Mouse (Mus musculus) skeletal muscle tissue, postnatal 0 days (tissue): Measurements from ENCODE around the gene Pipox. TPM values are rescaled to one million over a fixed set of nuclear protein-coding genes. Genes with fewer than 3 reads are reported as not detected.

Source experiments
- polyA plus RNA-seq: library from polyadenylated mRNA; unstranded; fragments of >200 nt; fragmentation: Nextera tagmentation; extraction: Ambion mirVana; gene quantifications from 2 replicates; pipeline ENCODE4 v1.2.1, GENCODE M21; 2015

Gene Pipox
- polyA plus RNA-seq = 0.24 and 0.53 TPM in 2 replicates

DNA sequence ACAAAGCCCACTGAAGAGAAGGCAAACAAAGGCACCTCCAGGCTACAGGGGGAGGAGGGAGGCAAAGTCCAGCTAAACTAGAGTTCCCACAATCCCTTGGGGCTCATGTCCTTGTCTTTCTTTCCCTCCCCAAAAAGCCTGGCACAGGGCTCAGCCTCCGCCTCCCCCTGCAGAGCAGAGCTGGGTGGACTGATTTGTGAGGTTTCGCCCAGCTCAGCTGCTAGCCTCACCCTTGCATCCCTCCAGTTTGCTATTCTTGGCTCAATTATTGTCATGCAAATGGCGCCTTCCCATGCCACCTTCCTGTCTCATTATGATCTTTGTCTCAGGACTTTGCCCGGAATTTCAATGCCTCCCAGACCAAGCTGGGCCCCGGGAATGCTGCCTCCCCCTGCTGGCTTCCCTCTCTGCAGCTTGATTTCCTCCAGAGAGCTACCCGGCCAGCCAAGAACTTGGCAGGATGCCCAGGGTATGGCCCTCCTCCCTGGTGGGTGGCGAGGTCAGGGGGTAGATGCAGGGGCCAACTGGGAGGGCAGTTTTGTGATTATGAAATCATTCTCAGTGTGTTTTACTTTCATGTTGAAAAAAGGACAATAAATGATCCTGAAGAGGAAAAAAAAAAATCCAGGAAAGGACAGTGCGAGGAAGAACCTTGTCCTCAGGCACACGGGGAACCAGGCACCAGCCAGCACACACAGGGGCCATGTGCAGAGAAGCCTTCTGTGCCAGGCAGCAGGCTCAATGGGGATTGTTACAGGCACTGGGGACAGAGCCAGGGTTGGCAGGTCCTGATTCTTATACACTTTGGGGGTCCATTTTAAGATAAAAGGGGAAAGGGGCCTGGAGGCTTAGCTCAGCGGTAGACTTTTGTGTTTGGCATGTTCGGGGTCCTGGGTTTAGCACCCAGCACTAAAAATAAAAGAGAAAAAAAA is at the start of gene Pipox:
Gene Pipox, minus strand, starts transcription at position 310 of the 932 bp plus-strand sequence.

DNA sequence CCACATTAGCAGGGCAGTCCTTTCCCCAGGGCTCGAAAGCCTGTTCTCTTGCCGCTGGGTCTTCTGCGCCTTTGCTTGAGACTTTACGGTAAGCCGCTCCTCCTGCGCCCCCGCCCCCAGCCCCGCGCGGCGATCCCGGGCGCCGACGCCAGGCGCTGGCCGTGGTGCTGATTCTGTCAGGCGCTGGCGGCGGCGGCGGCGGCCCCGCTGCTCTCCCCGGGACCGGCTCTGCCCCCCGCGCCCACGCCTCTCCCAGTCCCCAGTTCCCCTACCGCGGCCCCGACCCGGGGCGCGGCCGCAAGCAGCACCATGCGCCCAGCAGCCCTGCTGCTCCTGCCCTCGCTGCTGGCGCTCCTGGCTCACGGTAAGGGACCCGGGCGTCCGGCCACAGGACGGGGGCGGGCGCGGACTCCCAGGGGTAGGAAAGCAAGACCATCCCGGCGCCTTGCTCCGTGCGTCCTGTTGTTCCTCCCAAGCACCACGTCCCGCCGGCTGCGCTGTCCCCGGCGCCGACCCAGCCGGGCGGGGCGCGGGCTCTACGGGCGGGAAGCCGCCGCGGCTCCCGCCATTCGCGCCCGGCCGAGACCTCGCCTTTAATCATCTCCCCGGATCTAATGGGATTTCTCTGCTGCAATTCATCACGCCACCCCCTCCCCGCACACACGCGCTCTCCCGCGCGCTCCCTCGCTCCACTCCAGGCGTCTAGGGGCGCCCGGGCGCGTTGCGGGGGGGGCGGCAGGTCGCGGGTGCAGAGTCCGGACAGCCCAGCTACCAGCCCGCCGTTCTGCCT is 37.0 kb upstream of the Pipox start, which contains the start of gene Sez6:
Gene Sez6, plus strand, starts transcription at position 50 of the 790 bp plus-strand sequence.

Other genes with a start within 250 kb of the Pipox start
- gene Nufip2, start 207.9 kb downstream of the Pipox start, polyA plus RNA-seq = 3.0 and 3.3 TPM in 2 replicates
- not detected in 2 replicates for gene Cryba1, start 168.8 kb downstream of the Pipox start, polyA plus RNA-seq
- 63.1 and 85.2 TPM in 2 replicates for gene Myo18a, start 130.8 kb downstream of the Pipox start, polyA plus RNA-seq
- gene Gm10277, start 106.3 kb downstream of the Pipox start, polyA plus RNA-seq = 0.21 and 0.27 TPM in 2 replicates
- gene Sez6, start 36.7 kb upstream of the Pipox start, polyA plus RNA-seq = 0.14 and 0.22 TPM in 2 replicates
- gene Phf12, start 88.7 kb upstream of the Pipox start, polyA plus RNA-seq = 5.3 and 6.7 TPM in 2 replicates
- 8.0 and 8.3 TPM in 2 replicates for gene Dhrs13, start 138.2 kb upstream of the Pipox start, polyA plus RNA-seq
- 58.3 and 63.6 TPM in 2 replicates for gene Flot2, start 143.8 kb upstream of the Pipox start, polyA plus RNA-seq
- gene Eral1, start 186.3 kb upstream of the Pipox start, polyA plus RNA-seq = 20.3 and 21.2 TPM in 2 replicates
- 5.8 and 6.6 TPM in 2 replicates for gene Fam222b, start 200.6 kb upstream of the Pipox start, polyA plus RNA-seq